Mouse (Mus musculus): ENCODE data around the gene Dhx58.

- TF ChIP-seq GATA1 (IDR thresholded peaks at IDR 0.05; ENCODE audit: borderline replicate concordance, low read length): no peak
- TF ChIP-seq FLI1 (IDR thresholded peaks at IDR 0.05; ENCODE audit: low read length): no peak
Observed at GRCm38 (mm10) chr11:100671049-100671448, 33.0 kb downstream of the Dhx58 start.
